Mouse (Mus musculus) intestine, postnatal 0 days (tissue): ENCODE results near the gene Tmem208. TPM values are rescaled to one million over a fixed set of nuclear protein-coding genes. Genes with fewer than 3 reads are reported as not detected.
"Not testable (repeated sequence)": the region's sequence is repeated elsewhere in the genome, so short reads cannot be mapped to it uniquely, and the experiment has no call there.

Source experiments
- ATAC-seq: fragments of 200-750 bp; cut with Nextera tagmentation; 2 replicates; pipeline ENCODE4 v1.8.0; 2017; ENCODE audit warnings: mild to moderate bottlenecking, moderate TSS enrichment, moderate library complexity
- H3K27ac ChIP-seq: fragments of 300-500 bp; sonication (generic); 2 replicates; pipeline ENCODE4 v1.5.1; 2014; ENCODE audit warnings: mild to moderate bottlenecking, low read depth, low read length, moderate library complexity
- H3K27me3 ChIP-seq: fragments of 300-500 bp; sonication (generic); replicated peaks from 2 replicates; pipeline ENCODE4 v1.6.1; 2014; ENCODE audit warnings: low read length, mixed read lengths; ENCODE audit not compliant: control insufficient read depth, insufficient read depth
- H3K36me3 ChIP-seq: fragments of 300-500 bp; sonication (generic); 2 replicates; pipeline ENCODE4 v1.6.1; 2014; ENCODE audit warnings: mild to moderate bottlenecking, moderate library complexity; ENCODE audit not compliant: control insufficient read depth, insufficient read depth
- H3K4me1 ChIP-seq: fragments of 300-500 bp; sonication (generic); replicated peaks from 2 replicates; pipeline ENCODE4 v1.6.1; 2014; ENCODE audit warnings: antibody characterized with exemption, low read length, mixed read lengths; ENCODE audit not compliant: control insufficient read depth, insufficient read depth
- H3K4me2 ChIP-seq: fragments of 300-500 bp; sonication (generic); replicated peaks from 2 replicates; pipeline ENCODE4 v1.6.1; 2014; ENCODE audit warnings: low read depth, mild to moderate bottlenecking, moderate library complexity
- H3K4me3 ChIP-seq: fragments of 300-500 bp; sonication (generic); 2 replicates; pipeline ENCODE4 v1.5.1; 2014; ENCODE audit warnings: low read depth, low read length
- H3K9ac ChIP-seq: fragments of 300-500 bp; sonication (generic); 2 replicates; pipeline ENCODE4 v1.6.1; 2014; ENCODE audit warnings: mild to moderate bottlenecking, low read depth, low read length
- H3K9me3 ChIP-seq: fragments of 300-500 bp; sonication (generic); 2 replicates; pipeline ENCODE4 v1.6.1; 2016; ENCODE audit warnings: mixed run types; ENCODE audit not compliant: control insufficient read depth
- CTCF ChIP-seq: sonication (generic); IDR thresholded peaks from 2 replicates; pipeline ENCODE4 v1.5.1; 2016; ENCODE audit warnings: low read depth, mild to moderate bottlenecking, control low read depth, antibody characterized with exemption, moderate library complexity
- WGBS: fragments of 180-500 bp; shearing (Covaris S2); extraction: QIAGEN DNeasy Blood & Tissue Kit; methylation state at CpG from one replicate; pipeline ENCODE4 v1.1.7; 2014; 5-methylcytosine and 5-hydroxymethylcytosine counted together
- polyA plus RNA-seq: library from polyadenylated mRNA; unstranded; fragments of >200 nt; fragmentation: Nextera tagmentation; extraction: Ambion mirVana; gene quantifications from 2 replicates; pipeline ENCODE4 v1.2.1, GENCODE M21; 2015

Gene Tmem208
- polyA plus RNA-seq, 1 experiment from 2014 or later, result 184 TPM

DNA sequence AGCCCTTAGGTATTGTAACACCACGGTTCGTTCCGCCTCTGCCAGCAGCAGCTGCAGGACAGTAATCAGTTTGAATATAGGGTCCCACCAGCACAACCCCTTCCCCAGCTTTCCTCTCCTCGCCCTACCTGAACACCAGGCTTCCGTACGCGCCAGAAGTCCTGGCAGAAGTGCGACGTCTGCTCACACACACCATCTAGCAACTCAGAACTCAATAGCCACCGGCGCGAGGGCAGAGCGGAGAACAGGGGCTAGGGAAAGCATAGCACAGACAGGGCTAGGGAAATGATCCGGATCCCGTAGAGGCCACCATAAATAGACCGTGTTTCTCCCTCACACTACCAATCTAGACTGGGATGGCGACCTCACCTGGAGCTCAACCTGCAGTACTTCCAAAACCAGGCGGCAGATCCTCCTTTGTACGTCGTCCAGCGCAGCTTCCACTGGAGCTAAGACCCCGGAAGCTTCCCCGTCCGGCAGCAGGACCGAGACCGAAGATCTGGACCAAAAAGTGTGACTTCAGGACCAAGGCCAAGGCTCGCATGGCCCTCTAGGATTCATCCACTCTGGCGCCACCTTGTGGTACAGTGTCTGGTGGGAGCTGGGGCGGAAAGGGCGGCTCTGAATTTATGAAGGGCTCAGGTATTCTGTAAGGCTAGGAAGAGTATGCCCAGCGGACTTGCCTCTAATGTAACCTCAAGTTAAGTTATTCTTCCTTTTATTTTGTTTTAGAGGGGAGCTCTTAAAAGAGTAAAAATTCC lies 35.4 kb upstream of the Tmem208 start:
- TF ChIP-seq CTCF, result peak; percentile 97
- 11% methylated on average over 31 of the region's 31 CpGs for WGBS
- H3K27me3 ChIP-seq, result peaks cover 12% of the 10 kb centered on the region

DNA sequence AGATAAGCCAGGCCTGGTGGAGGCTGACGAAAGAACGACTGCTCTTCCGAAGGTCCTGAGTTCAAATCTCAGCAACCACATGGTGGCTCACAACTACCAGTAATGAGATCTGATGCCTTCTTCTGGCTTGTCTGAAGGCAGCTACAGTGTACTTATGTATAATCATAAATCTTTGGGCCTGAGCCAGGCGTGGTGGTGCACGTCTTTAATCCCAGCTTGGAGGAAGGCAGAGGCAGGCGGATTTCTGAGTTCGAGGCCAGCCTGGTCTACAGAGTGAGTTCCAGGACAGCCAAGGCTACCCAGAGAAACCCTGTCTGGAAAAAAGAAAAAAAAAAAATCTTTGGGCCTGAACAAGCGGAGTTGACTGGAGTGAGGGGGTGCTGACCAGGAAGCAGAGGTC lies 34.8 kb upstream of the Tmem208 start:
- H3K4me3 ChIP-seq, H3K9me3 ChIP-seq, H3K36me3 ChIP-seq, H3K4me2 ChIP-seq, H3K9ac ChIP-seq, ATAC-seq, H3K27ac ChIP-seq: not testable (repeated sequence)
- H3K27me3 ChIP-seq, result peaks cover 12% of the 10 kb centered on the region
- peaks cover 13% of the 10 kb centered on the region; the same call in 1 of the 2 replicates for H3K4me1 ChIP-seq
- 77% methylated on average over 8 of the region's 8 CpGs for WGBS

More for the DNA sequence above, 35.4 kb upstream of the Tmem208 start:
- H3K9ac ChIP-seq, result no peak overlapping the region
- H3K4me2 ChIP-seq, result peak overlapping the region; percentile 88
- ATAC-seq, result no peak
- no peak overlapping the region for H3K27ac ChIP-seq
- no peaks in the 10 kb centered on the region for H3K36me3 ChIP-seq
- H3K4me1 ChIP-seq, result peaks cover 13% of the 10 kb centered on the region; the same call in 1 of the 2 replicates
- H3K4me3 ChIP-seq, result peak overlapping the region; percentile 64
- H3K9me3 ChIP-seq, result no peaks in the 10 kb centered on the region

DNA sequence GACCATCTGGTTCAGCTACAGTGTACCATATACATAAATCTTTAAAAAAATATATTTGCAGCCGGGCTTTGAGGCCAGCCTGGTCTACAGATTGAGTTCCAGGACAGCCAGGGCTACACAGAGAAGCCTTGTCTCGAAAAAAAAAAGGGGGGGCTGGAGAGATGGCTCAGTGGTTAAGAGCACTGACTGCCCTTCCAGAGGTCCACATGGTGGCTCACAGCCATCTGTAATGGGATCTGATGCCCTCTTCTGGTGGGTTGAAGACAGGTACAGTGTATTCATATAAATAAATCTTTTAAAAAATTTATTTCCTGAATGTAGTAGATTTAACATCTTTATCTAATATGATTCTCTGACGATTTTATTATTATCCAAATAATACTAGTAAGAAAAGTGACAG lies 34.4 kb upstream of the Tmem208 start:
- WGBS, result 68% methylated on average over 3 of the region's 3 CpGs
- TF ChIP-seq CTCF, result peak; percentile 39; the same call in 1 of the 2 replicates
- Histone ChIP-seq H3K27me3 (peaks cover 12% of the 10 kb centered on the region), H3K4me1 (peaks cover 13% of the 10 kb centered on the region; the same call in 1 of the 2 replicates)
- H3K4me3 ChIP-seq, H3K36me3 ChIP-seq, H3K9me3 ChIP-seq, H3K9ac ChIP-seq, ATAC-seq, H3K27ac ChIP-seq, H3K4me2 ChIP-seq: not testable (repeated sequence)

DNA sequence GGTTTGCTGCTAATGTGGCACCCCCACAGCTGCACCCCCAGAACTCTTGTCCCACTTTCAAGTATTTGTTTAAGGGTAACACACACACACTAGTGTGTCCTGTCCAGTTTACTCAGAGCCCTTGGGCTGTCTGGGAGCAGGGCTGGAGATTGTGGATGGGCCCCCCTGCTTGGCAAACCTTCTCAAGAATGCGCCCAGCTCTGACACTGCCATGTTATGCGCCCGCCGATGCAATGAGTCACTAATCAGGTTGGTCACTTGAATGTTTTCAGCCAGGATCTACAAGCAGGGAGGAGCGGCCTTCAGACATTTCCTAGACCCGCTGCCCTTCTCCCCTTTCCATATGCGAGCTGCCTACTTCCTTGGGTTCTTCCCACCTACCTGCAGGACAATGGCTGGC lies 33.7 kb upstream of the Tmem208 start:
- Histone ChIP-seq H3K36me3 (no peaks in the 10 kb centered on the region), H3K9me3 (no peaks in the 10 kb centered on the region), H3K4me3 (no peak overlapping the region), H3K9ac (no peak overlapping the region), H3K27me3 (peaks cover 12% of the 10 kb centered on the region), H3K27ac (no peak overlapping the region), H3K4me2 (no peak overlapping the region), H3K4me1 (peaks cover 13% of the 10 kb centered on the region)
- no peak for TF ChIP-seq CTCF
- 78% methylated on average over 7 of the region's 7 CpGs for WGBS
- ATAC-seq, result no peak

DNA sequence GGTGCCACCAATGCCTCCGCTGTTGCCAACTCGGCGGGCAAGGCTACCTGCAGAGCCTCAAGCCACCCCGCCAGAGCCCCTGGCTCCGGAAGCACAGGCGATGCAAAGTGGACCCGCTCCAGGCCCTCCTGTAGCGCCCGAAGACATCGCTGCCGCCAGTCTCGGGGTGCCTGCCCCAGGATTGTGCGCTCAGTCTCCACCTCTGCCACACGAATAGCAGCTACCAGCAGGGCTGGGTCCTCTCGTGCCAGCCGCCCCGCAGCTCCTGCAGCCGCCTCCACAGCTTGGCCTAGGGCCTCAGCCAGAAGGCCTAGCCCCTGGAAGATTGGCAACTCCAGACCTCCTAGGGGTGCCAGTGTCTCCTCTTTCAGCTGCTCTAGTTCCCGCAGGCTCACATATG lies 32.7 kb upstream of the Tmem208 start:
- Histone ChIP-seq H3K9ac (no peak overlapping the region), H3K27me3 (peaks cover 12% of the 10 kb centered on the region), H3K9me3 (no peaks in the 10 kb centered on the region), H3K27ac (no peak overlapping the region), H3K4me2 (no peak overlapping the region), H3K4me1 (peaks cover 13% of the 10 kb centered on the region), H3K36me3 (no peaks in the 10 kb centered on the region), H3K4me3 (no peak overlapping the region)
- WGBS, result 76% methylated on average over 19 of the region's 19 CpGs
- no peak for ATAC-seq
- no peak for TF ChIP-seq CTCF

DNA sequence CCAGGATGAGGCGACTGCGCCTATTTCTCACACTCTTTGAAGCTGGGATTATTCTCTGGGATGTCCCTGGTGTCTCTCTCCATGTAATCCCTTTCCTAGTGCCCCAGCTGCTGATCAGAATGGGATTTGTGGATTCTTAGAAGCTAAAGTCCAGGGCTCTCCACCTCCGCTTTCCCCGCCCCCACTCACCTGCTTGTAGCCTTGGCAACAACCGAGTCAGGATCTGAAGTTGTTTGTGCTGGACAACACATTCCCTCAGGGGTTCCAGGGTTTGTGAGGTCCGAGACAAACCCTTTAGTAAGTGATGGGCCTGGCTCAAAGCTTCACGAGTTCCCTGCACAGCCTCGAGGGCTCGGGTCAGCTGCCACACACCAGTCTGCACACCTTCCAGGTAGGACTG lies 31.4 kb upstream of the Tmem208 start:
- Histone ChIP-seq H3K36me3 (no peaks in the 10 kb centered on the region), H3K9me3 (no peaks in the 10 kb centered on the region), H3K9ac (no peak overlapping the region), H3K4me3 (no peak overlapping the region), H3K27me3 (peaks cover 11% of the 10 kb centered on the region), H3K4me2 (peak overlapping the region; percentile 33; the same call in 1 of the 2 replicates), H3K4me1 (peaks cover 12% of the 10 kb centered on the region), H3K27ac (no peak overlapping the region)
- ATAC-seq, result no peak
- no peak for TF ChIP-seq CTCF
- WGBS, result 67% methylated on average over 9 of the region's 9 CpGs
